Mouse (Mus musculus): ENCODE data around the gene 6430548M08Rik. TPM values are rescaled to one million over a fixed set of nuclear protein-coding genes. Genes with fewer than 3 reads are reported as not detected.

Gene 6430548M08Rik
- total RNA-seq, 1 experiment = 0.54 TPM

GRCm38 (mm10) chr8:120114315-120114841 lies 426 bp downstream of the 6430548M08Rik start:
- Histone ChIP-seq H3K4me1 (ENCODE audit: control insufficient read depth in 2 of 2, insufficient read depth in 2 of 2, low read length in 2 of 2, poor library complexity in 1 of 2) (no peaks in the 10 kb centered on the region), H3K9ac (ENCODE audit: insufficient read depth, low read depth, low read length, poor library complexity, severe bottlenecking) (peak overlapping the region; percentile 44), H3K9me3 (ENCODE audit: control insufficient read depth, insufficient read depth, low read depth, low read length) (no peaks in the 10 kb centered on the region), H3K27ac (ENCODE audit: insufficient read depth, low read depth, low read length, poor library complexity, severe bottlenecking) (no peak overlapping the region), H3K36me3 (ENCODE audit: control insufficient read depth, insufficient read depth, low read length, poor library complexity, severe bottlenecking) (no peaks in the 10 kb centered on the region), H3K4me3 (ENCODE audit: insufficient read depth in 1 of 2, low read depth in 1 of 2, low read length in 2 of 2, poor library complexity in 1 of 2, severe bottlenecking in 1 of 2) (peak overlapping the region; percentile 77 to 78)
- DNase-seq (ENCODE audit: low read depth, low spot score) = no peak
- TF ChIP-seq HCFC1 (IDR thresholded peaks at IDR 0.05; ENCODE audit: borderline replicate concordance, insufficient read depth, low read length) = no peak
- TF ChIP-seq ZNF384 (IDR thresholded peaks at IDR 0.05; ENCODE audit: low read depth, low read length) = no peak
- TF ChIP-seq MAFK (IDR thresholded peaks at IDR 0.05; ENCODE audit: insufficient read depth, low read depth, low read length) = no peak
- TF ChIP-seq CHD2 (IDR thresholded peaks at IDR 0.05; ENCODE audit: low read depth, low read length) = no peak
- TF ChIP-seq ZC3H11A (IDR thresholded peaks at IDR 0.05; ENCODE audit: borderline replicate concordance, low read depth, low read length) = no peak
- in situ Hi-C loops (cut with MboI; ENCODE audit: low sequenced_read_pairs in 2 of 2, unreplicated experiment in 2 of 2) = no loop called here

- no peak for DNase-seq (ENCODE audit: low read depth, low spot score)
- in situ Hi-C loops (cut with MboI; ENCODE audit: low sequenced_read_pairs in 2 of 2, unreplicated experiment in 2 of 2) = no loop called here
- H3K27ac ChIP-seq (ENCODE audit: insufficient read depth, low read depth, low read length, poor library complexity, severe bottlenecking) = no peak overlapping the region
- H3K9ac ChIP-seq (ENCODE audit: insufficient read depth, low read depth, low read length, poor library complexity, severe bottlenecking) = no peak overlapping the region
- H3K36me3 ChIP-seq (ENCODE audit: control insufficient read depth, insufficient read depth, low read length, poor library complexity, severe bottlenecking) = no peaks in the 10 kb centered on the region
- no peak overlapping the region for H3K4me3 ChIP-seq (ENCODE audit: insufficient read depth in 1 of 2, low read depth in 1 of 2, low read length in 2 of 2, poor library complexity in 1 of 2, severe bottlenecking in 1 of 2)
- no peaks in the 10 kb centered on the region for H3K9me3 ChIP-seq (ENCODE audit: control insufficient read depth, insufficient read depth, low read depth, low read length)
- TF ChIP-seq HCFC1 (IDR thresholded peaks at IDR 0.05; ENCODE audit: borderline replicate concordance, insufficient read depth, low read length) (no peak), CHD2 (IDR thresholded peaks at IDR 0.05; ENCODE audit: low read depth, low read length) (no peak), ZNF384 (IDR thresholded peaks at IDR 0.05; ENCODE audit: low read depth, low read length) (no peak), MAFK (IDR thresholded peaks at IDR 0.05; ENCODE audit: insufficient read depth, low read depth, low read length) (no peak), ZC3H11A (IDR thresholded peaks at IDR 0.05; ENCODE audit: borderline replicate concordance, low read depth, low read length) (no peak)
- no peaks in the 10 kb centered on the region for H3K4me1 ChIP-seq (ENCODE audit: control insufficient read depth in 2 of 2, insufficient read depth in 2 of 2, low read length in 2 of 2, poor library complexity in 1 of 2)
Measured at GRCm38 (mm10) chr8:120116600-120116999, 2.6 kb downstream of the 6430548M08Rik start.

- TF ChIP-seq CHD2 (IDR thresholded peaks at IDR 0.05; ENCODE audit: low read depth, low read length) (no peak), MAFK (IDR thresholded peaks at IDR 0.05; ENCODE audit: insufficient read depth, low read depth, low read length) (no peak), ZC3H11A (IDR thresholded peaks at IDR 0.05; ENCODE audit: borderline replicate concordance, low read depth, low read length) (no peak), HCFC1 (IDR thresholded peaks at IDR 0.05; ENCODE audit: borderline replicate concordance, insufficient read depth, low read length) (no peak), ZNF384 (IDR thresholded peaks at IDR 0.05; ENCODE audit: low read depth, low read length) (no peak)
- Histone ChIP-seq H3K27ac (ENCODE audit: insufficient read depth, low read depth, low read length, poor library complexity, severe bottlenecking) (no peak overlapping the region), H3K36me3 (ENCODE audit: control insufficient read depth, insufficient read depth, low read length, poor library complexity, severe bottlenecking) (no peaks in the 10 kb centered on the region), H3K4me1 (ENCODE audit: control insufficient read depth in 2 of 2, insufficient read depth in 2 of 2, low read length in 2 of 2, poor library complexity in 1 of 2) (no peaks in the 10 kb centered on the region), H3K9me3 (ENCODE audit: control insufficient read depth, insufficient read depth, low read depth, low read length) (no peaks in the 10 kb centered on the region), H3K9ac (ENCODE audit: insufficient read depth, low read depth, low read length, poor library complexity, severe bottlenecking) (no peak overlapping the region), H3K4me3 (ENCODE audit: insufficient read depth in 1 of 2, low read depth in 1 of 2, low read length in 2 of 2, poor library complexity in 1 of 2, severe bottlenecking in 1 of 2) (no peak overlapping the region)
- in situ Hi-C loops (cut with MboI; ENCODE audit: low sequenced_read_pairs in 2 of 2, unreplicated experiment in 2 of 2) = no loop called here
- DNase-seq (ENCODE audit: low read depth, low spot score) = no peak
Measured at GRCm38 (mm10) chr8:120118162-120118561, 4.2 kb downstream of the 6430548M08Rik start.

- no peak for DNase-seq (ENCODE audit: low read depth, low spot score)
- H3K27ac ChIP-seq (ENCODE audit: insufficient read depth, low read depth, low read length, poor library complexity, severe bottlenecking) = no peak overlapping the region
- in situ Hi-C loops (cut with MboI; ENCODE audit: low sequenced_read_pairs in 2 of 2, unreplicated experiment in 2 of 2) = no loop called here
- H3K36me3 ChIP-seq (ENCODE audit: control insufficient read depth, insufficient read depth, low read length, poor library complexity, severe bottlenecking) = no peaks in the 10 kb centered on the region
- TF ChIP-seq ZNF384 (IDR thresholded peaks at IDR 0.05; ENCODE audit: low read depth, low read length) = no peak
- TF ChIP-seq ZC3H11A (IDR thresholded peaks at IDR 0.05; ENCODE audit: borderline replicate concordance, low read depth, low read length) = no peak
- TF ChIP-seq HCFC1 (IDR thresholded peaks at IDR 0.05; ENCODE audit: borderline replicate concordance, insufficient read depth, low read length) = no peak
- no peak for TF ChIP-seq CHD2 (IDR thresholded peaks at IDR 0.05; ENCODE audit: low read depth, low read length)
- no peak overlapping the region for H3K9ac ChIP-seq (ENCODE audit: insufficient read depth, low read depth, low read length, poor library complexity, severe bottlenecking)
- no peak overlapping the region for H3K4me3 ChIP-seq (ENCODE audit: insufficient read depth in 1 of 2, low read depth in 1 of 2, low read length in 2 of 2, poor library complexity in 1 of 2, severe bottlenecking in 1 of 2)
- H3K9me3 ChIP-seq (ENCODE audit: control insufficient read depth, insufficient read depth, low read depth, low read length) = no peaks in the 10 kb centered on the region
- no peaks in the 10 kb centered on the region for H3K4me1 ChIP-seq (ENCODE audit: control insufficient read depth in 2 of 2, insufficient read depth in 2 of 2, low read length in 2 of 2, poor library complexity in 1 of 2)
Measured at GRCm38 (mm10) chr8:120118847-120119246, 4.9 kb downstream of the 6430548M08Rik start.

GRCm38 (mm10) chr8:120119429-120119828 lies 5.5 kb downstream of the 6430548M08Rik start:
- TF ChIP-seq ZC3H11A (IDR thresholded peaks at IDR 0.05; ENCODE audit: borderline replicate concordance, low read depth, low read length) = no peak
- no peak for TF ChIP-seq MAFK (IDR thresholded peaks at IDR 0.05; ENCODE audit: insufficient read depth, low read depth, low read length)
- no peak for TF ChIP-seq ZNF384 (IDR thresholded peaks at IDR 0.05; ENCODE audit: low read depth, low read length)
- no peak for TF ChIP-seq CHD2 (IDR thresholded peaks at IDR 0.05; ENCODE audit: low read depth, low read length)
- no peak for TF ChIP-seq HCFC1 (IDR thresholded peaks at IDR 0.05; ENCODE audit: borderline replicate concordance, insufficient read depth, low read length)
- no peak overlapping the region for H3K27ac ChIP-seq (ENCODE audit: insufficient read depth, low read depth, low read length, poor library complexity, severe bottlenecking)
- H3K4me3 ChIP-seq (ENCODE audit: insufficient read depth in 1 of 2, low read depth in 1 of 2, low read length in 2 of 2, poor library complexity in 1 of 2, severe bottlenecking in 1 of 2) = no peak overlapping the region
- no peak overlapping the region for H3K9ac ChIP-seq (ENCODE audit: insufficient read depth, low read depth, low read length, poor library complexity, severe bottlenecking)
- no peak for DNase-seq (ENCODE audit: low read depth, low spot score)
- H3K4me1 ChIP-seq (ENCODE audit: control insufficient read depth in 2 of 2, insufficient read depth in 2 of 2, low read length in 2 of 2, poor library complexity in 1 of 2) = no peaks in the 10 kb centered on the region
- in situ Hi-C loops (cut with MboI; ENCODE audit: low sequenced_read_pairs in 2 of 2, unreplicated experiment in 2 of 2) = no loop called here
- H3K36me3 ChIP-seq (ENCODE audit: control insufficient read depth, insufficient read depth, low read length, poor library complexity, severe bottlenecking) = no peaks in the 10 kb centered on the region
- no peaks in the 10 kb centered on the region for H3K9me3 ChIP-seq (ENCODE audit: control insufficient read depth, insufficient read depth, low read depth, low read length)
